Mouse (Mus musculus) cerebellum, adult (tissue): ENCODE data around the gene Aknad1.

Experiments used
- ATAC-seq: cut with Nextera tagmentation; 2 replicates; pipeline ENCODE4 v1.9.2; 2017; ENCODE audit warnings: mild to moderate bottlenecking, moderate library complexity, mixed read lengths; ENCODE audit not compliant: insufficient number of reproducible peaks, low FRiP score, low TSS enrichment

The Aknad1 gene

DNA sequence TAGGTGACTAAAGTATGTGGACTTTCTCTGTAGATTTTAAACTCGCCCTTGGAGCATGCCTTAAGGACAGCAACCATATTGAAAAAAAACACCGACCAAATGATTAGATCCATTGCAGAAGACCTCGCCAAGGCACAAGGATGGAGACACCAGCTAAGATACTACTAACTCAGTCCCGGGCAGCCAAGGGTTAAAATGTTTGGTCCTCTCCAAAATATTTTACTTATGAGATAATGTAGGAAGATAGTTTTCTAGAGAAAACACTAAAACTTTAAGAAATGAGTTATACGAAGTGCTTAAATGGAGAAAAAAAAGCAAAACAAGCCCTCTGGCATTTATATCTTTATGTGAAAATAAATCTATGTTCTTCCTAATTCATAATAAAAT is 42.4 kb downstream of the Aknad1 start:
- no peak for ATAC-seq

DNA sequence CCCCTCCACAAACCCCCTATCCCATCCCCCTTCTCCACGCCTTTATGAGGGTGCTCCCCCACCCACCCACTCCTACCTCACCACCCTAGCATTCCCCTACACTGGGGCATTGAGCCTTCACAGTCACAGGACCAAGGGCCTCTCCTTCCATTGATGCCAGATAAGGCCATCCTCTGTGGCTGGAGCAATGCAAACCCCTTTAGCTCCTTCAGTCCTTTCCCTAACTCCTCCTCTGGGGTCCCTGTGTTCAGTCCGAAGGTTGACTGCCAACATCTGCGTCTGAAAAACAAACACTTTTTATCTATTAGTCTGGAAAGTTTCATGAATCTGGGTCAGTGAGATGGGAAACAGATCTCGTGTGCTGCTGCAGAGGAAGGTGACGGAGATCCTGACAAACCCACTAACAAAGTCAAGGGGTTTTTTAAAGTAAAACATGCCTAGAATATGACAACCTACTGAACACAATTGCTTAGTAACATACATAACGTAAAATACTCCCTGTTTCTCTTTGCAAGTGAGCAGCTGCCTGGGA is 43.0 kb downstream of the Aknad1 start:
- no peak for ATAC-seq

- ATAC-seq: no peak
Observed at GRCm38 (mm10) chr3:108786520-108786919, 47.1 kb downstream of the Aknad1 start.

- ATAC-seq: no peak
Observed at GRCm38 (mm10) chr3:108787754-108788454, 48.4 kb downstream of the Aknad1 start.

- no peak for ATAC-seq
Observed at GRCm38 (mm10) chr3:108788455-108788794, 49.0 kb downstream of the Aknad1 start.

- no peak for ATAC-seq
Observed at GRCm38 (mm10) chr3:108789299-108789698, 49.8 kb downstream of the Aknad1 start.

GRCm38 (mm10) chr3:108790499-108790898 is 51.0 kb downstream of the Aknad1 start:
- no peak for ATAC-seq

GRCm38 (mm10) chr3:108791054-108791706 is 51.7 kb downstream of the Aknad1 start:
- no peak for ATAC-seq

DNA sequence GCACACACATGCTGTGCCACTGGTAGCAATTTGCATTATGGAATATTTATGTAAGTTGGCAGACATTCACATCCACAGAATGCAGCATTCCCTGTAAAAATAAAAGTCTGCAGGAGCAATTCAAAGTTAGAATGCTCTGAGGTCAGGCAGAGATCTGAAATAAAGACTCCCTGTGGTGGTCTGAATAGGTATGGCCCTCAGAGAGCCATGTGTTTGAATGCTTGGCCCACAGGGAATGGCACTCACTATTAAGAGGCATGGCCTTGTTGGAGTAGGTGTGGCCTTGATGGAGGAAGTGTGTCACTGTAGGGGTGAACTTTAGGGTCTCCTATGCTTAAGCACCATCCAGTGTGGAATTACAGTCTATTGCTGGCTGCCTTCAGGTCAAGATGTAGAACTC is 53.0 kb downstream of the Aknad1 start:
- ATAC-seq: no peak

DNA sequence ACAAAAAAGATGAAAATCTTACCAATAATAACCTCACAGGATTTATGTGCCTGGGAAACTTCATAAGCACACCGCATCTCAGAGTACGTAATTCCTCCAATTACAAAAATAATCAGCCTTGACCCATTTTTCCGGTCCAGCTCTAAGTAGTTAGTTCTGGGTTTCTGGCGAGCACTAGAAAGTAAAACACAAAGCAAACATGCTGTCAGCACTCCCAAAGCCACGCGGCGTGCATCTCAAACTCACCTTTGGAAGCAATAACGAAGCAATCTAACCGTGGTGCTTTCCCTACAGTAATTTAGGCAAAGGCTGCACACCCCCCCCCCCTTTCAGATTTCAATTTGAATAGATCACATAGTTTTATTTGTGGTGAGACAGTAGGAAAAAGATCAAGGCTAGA is 55.3 kb downstream of the Aknad1 start:
- no peak for ATAC-seq

DNA sequence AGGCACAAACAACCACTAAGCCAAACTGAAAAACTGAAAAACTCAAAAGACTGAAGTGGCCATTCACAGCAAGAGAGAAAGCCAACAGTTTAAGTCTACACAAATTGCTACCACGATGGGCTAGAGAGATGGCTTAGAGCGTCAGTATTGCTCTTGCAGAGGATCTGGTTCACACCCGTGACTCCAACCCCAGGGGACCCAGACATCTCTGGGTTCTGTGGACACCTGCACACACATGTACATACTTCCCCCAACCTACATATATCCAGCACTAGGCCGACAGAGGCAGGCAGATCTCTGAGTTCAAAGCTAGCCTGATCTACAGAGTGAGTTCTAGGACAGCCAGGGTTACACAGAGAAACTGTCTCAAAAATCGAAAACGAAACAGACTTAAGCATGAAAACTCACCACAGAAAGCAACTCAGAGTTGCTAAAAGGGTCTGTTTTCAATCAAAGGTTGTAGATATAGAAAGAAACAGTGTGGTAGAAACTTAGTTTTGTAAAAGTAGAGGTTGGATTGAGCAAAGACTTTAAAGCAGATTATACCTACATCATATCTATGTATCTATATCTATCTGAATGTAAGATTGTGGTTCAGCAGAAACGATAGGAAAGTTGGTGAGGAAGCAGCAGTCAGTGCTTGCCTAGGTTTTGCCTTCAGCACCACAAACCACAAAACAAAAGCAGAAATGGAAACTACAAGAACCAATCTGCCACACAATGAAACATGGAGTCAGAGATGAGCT is 56.3 kb downstream of the Aknad1 start:
- no peak for ATAC-seq

- ATAC-seq: no peak
Observed at GRCm38 (mm10) chr3:108796386-108796785, 56.9 kb downstream of the Aknad1 start.

DNA sequence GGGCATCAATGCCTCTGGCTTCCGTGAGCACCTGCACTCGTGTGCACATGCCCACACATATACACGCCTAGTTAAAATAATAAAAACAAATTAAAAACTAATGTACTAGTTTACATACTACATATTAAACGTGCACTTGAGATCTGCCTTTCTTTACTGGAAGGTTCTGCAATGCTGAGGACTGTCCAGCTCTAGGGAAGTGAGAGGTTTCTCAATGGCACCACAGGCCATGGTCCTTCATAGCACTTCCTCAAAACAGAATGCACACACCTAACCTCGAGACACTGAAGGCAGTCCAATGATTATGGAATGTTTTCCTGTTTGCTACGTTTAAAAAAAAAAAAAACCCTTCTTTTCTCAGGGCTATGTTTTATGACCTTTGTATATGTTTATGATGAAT is 58.3 kb downstream of the Aknad1 start:
- no peak for ATAC-seq

DNA sequence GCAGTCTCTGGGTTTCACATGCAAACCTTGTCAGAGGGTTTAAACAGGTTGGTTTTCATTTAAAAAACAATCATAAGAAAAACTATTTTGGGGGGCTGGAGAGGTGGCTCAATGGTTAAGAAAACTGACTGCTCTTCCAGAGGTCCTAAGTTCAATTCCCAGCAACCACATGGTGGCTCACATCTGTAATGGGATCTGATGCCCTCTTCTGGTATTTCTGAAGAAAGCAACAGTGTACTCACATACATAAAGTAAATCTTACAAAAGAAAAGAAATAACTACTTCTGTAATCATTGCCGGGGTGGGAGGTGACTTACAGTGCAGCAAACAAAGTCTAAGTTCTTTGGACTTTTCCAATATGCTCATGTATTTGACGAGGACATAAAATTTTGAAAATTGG is 58.9 kb downstream of the Aknad1 start:
- no peak for ATAC-seq

DNA sequence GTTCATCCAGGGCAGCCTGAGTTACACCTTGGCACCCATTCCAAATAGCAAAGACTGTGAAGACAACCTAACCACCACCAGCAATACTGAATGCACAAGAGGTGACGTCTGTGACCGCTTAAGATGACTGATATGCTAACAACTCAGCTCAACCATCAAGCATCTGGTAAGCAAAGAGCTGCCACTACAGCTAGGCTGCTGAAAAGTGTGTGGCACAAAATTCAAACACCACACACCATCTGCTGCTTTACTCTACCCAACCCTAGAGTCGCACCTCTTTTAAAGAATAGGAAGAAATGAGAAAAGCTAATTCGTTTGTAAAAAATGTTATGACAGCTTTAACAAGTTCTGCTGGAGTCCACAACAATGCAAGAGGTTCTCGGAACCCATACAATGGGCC is 66.2 kb downstream of the Aknad1 start:
- no peak for ATAC-seq

DNA sequence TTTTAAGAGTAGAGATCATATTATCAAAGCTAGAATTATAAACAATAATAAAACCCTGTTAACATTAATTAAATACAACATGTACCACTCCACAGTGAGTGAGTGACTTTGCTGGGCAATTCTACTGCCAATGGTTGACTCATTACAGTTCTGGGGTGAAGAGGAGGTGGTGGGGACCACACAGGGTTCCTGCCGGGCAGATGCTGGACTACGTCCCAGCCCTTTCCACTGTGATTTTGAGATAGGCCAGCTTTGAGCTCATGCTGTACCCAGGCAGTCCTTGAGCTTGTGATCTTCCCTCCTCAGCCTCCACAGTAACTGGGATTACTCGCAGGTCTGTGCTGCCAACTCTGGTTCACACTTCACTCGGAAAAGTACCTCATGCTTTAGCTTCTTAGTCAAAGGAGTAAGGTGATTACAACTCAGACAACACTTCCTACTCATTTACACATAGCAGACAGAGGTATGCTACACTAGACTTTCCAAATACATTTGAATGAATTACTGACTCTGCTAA is 71.3 kb downstream of the Aknad1 start:
- no peak for ATAC-seq

GRCm38 (mm10) chr3:108815631-108816030 is 76.2 kb downstream of the Aknad1 start:
- no peak for ATAC-seq

DNA sequence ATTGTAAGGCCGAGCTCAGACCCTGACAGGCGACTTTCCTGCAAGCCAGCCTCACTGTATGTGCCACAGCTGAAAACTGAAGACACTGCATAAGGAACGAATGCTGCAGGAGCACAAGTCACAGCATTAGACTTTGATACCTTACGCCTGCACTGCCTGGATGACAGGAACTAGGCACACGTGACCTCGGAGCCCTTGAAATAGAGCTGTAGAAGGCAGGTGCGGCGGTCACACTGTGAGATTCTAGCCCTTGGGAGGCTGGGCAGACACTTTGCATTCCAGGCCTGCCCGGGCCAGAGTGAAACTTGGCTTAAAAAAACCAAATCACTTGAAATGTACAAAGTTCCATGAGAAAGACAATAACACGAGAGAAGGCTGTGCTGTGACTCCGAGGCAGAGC is 91.0 kb downstream of the Aknad1 start:
- no peak for ATAC-seq

GRCm38 (mm10) chr3:108831750-108832149 is 92.3 kb downstream of the Aknad1 start:
- no peak for ATAC-seq
